Mouse (Mus musculus) megakaryocyte-erythroid progenitor cell, adult 5-6 weeks (primary cell): ENCODE results near the gene Slc39a1. TPM values are rescaled to one million over a fixed set of nuclear protein-coding genes. Genes with fewer than 3 reads are reported as not detected.
"Not testable (repeated sequence)": the region's sequence is repeated elsewhere in the genome, so short reads cannot be mapped to it uniquely, and the experiment has no call there.

ENCODE experiments used
- ATAC-seq: replicated peaks from 2 replicates; pipeline ENCODE4 v1.8.0; 2016; ENCODE audit warnings: mild to moderate bottlenecking, inconsistent platforms; ENCODE audit not compliant: severe bottlenecking, poor library complexity, low FRiP score, low TSS enrichment
- total RNA-seq, 2 experiments: library from RNA; stranded (forward) in 1 of 2; stranded (reverse) in 1 of 2; fragments of 200-1000, 215-1000 nt in 1 of 2; fragments of >200 nt in 1 of 2; fragmentation: Nextera tagmentation in 1 of 2; gene quantifications; 2 replicates each; pipeline ENCODE4 v1.2.3; 2014 to 2017

Gene Slc39a1
- total RNA-seq, 2 experiments from 2014 or later: 23.2 to 27.2 TPM

- no peak for ATAC-seq
Measured at GRCm38 (mm10) chr3:90263121-90263771, 15.3 kb downstream of the Slc39a1 start.

- no peak for ATAC-seq
Measured at GRCm38 (mm10) chr3:90264687-90265033, 16.7 kb downstream of the Slc39a1 start.

- peak; percentile 77 for ATAC-seq
Measured at GRCm38 (mm10) chr3:90265034-90265931, 17.3 kb downstream of the Slc39a1 start, which contains the start of gene Dennd4b. Dennd4b (plus strand) TSS chr3:90265185.

- peak; percentile 33 for ATAC-seq
Measured at GRCm38 (mm10) chr3:90265932-90266741, 18.2 kb downstream of the Slc39a1 start.

GRCm38 (mm10) chr3:90266901-90267775, 19.2 kb downstream of the Slc39a1 start:
- ATAC-seq: no peak

GRCm38 (mm10) chr3:90268190-90268589, 20.2 kb downstream of the Slc39a1 start:
- no peak for ATAC-seq

GRCm38 (mm10) chr3:90268971-90269370, 21.0 kb downstream of the Slc39a1 start:
- ATAC-seq: no peak

GRCm38 (mm10) chr3:90270784-90271183, 22.8 kb downstream of the Slc39a1 start:
- no peak for ATAC-seq

- ATAC-seq: no peak
Measured at GRCm38 (mm10) chr3:90272170-90272569, 24.2 kb downstream of the Slc39a1 start.

GRCm38 (mm10) chr3:90273855-90274254, 25.9 kb downstream of the Slc39a1 start:
- ATAC-seq: no peak

- ATAC-seq: no peak
Measured at GRCm38 (mm10) chr3:90275286-90275685, 27.3 kb downstream of the Slc39a1 start.

GRCm38 (mm10) chr3:90276858-90277257, 28.9 kb downstream of the Slc39a1 start:
- no peak for ATAC-seq

GRCm38 (mm10) chr3:90277793-90278192, 29.8 kb downstream of the Slc39a1 start:
- no peak for ATAC-seq

GRCm38 (mm10) chr3:90278211-90278610, 30.2 kb downstream of the Slc39a1 start:
- no peak for ATAC-seq

GRCm38 (mm10) chr3:90279216-90279615, 31.2 kb downstream of the Slc39a1 start:
- no peak for ATAC-seq

- no peak for ATAC-seq
Measured at GRCm38 (mm10) chr3:90279743-90280142, 31.8 kb downstream of the Slc39a1 start.

GRCm38 (mm10) chr3:90280708-90281107, 32.7 kb downstream of the Slc39a1 start:
- no peak for ATAC-seq

GRCm38 (mm10) chr3:90284150-90284549, 36.2 kb downstream of the Slc39a1 start:
- no peak for ATAC-seq

GRCm38 (mm10) chr3:90289403-90289802, 41.4 kb downstream of the Slc39a1 start:
- ATAC-seq: not testable (repeated sequence)
